Mouse (Mus musculus) midbrain, embryonic 13.5 days (tissue): ENCODE results near the gene Lsg1. TPM values are rescaled to one million over a fixed set of nuclear protein-coding genes. Genes with fewer than 3 reads are reported as not detected.

Experiments
- ATAC-seq: fragments of 200-750 bp; cut with Nextera tagmentation; 2 replicates; pipeline ENCODE4 v1.8.0; 2017; ENCODE audit warnings: mild to moderate bottlenecking, moderate TSS enrichment, moderate library complexity
- H3K27ac ChIP-seq: fragments of 300-500 bp; sonication (generic); 2 replicates; pipeline ENCODE4 v1.5.1; 2015; ENCODE audit warnings: inconsistent platforms, mild to moderate bottlenecking, moderate library complexity
- H3K27me3 ChIP-seq: fragments of 300-500 bp; sonication (generic); 2 replicates; pipeline ENCODE4 v1.6.1; 2015; ENCODE audit warnings: mild to moderate bottlenecking, inconsistent platforms
- H3K36me3 ChIP-seq: fragments of 300-500 bp; sonication (generic); 2 replicates; pipeline ENCODE4 v1.6.1; 2015; ENCODE audit warnings: mild to moderate bottlenecking, inconsistent platforms
- H3K4me1 ChIP-seq: fragments of 300-500 bp; sonication (generic); replicated peaks from 2 replicates; pipeline ENCODE4 v1.6.1; 2015; ENCODE audit warnings: inconsistent platforms
- H3K4me2 ChIP-seq: fragments of 300-500 bp; sonication (generic); replicated peaks from 2 replicates; pipeline ENCODE4 v1.6.1; 2015; ENCODE audit warnings: moderate library complexity, mild to moderate bottlenecking, inconsistent platforms
- H3K4me3 ChIP-seq: fragments of 300-500 bp; sonication (generic); replicated peaks from 2 replicates; pipeline ENCODE4 v1.5.1; 2015; ENCODE audit warnings: mild to moderate bottlenecking, inconsistent platforms
- H3K9ac ChIP-seq: fragments of 300-500 bp; sonication (generic); replicated peaks from 2 replicates; pipeline ENCODE4 v1.6.1; 2015; ENCODE audit warnings: mild to moderate bottlenecking, inconsistent platforms
- H3K9me3 ChIP-seq: fragments of 300-500 bp; sonication (generic); 2 replicates; pipeline ENCODE4 v1.6.1; 2016; ENCODE audit warnings: mild to moderate bottlenecking, inconsistent platforms
- WGBS: fragments of 180-500 bp; shearing (Covaris S2); methylation state at CpG from one replicate; pipeline ENCODE4 v1.1.7; 2015; 5-methylcytosine and 5-hydroxymethylcytosine counted together
- polyA plus RNA-seq: library from polyadenylated mRNA; unstranded; fragments of >200 nt; fragmentation: Nextera tagmentation; extraction: Ambion mirVana; gene quantifications from 2 replicates; pipeline ENCODE4 v1.2.1, GENCODE M21; 2015

Lsg1 gene
- polyA plus RNA-seq, 1 experiment from 2014 or later, result 59.1 TPM

DNA sequence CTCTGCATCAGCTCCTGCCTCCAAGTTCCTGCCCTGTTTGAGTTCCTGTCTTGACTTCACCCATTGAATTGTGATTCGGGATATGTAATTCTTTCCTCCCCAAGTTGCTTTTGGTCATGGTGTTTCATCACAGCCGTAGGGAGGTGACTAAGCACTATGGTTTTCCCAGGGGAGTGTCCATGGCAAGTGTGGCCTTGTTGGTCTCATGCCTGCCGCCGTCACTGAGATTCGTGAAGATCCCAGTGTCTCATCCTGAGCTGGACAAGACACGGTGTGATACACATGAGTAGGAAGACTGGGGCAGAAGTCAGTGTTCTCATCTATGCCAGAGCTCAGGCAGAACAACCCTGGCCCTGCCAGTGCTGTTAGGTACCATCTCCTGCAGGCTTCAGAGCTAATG, 62.9 kb downstream of the Lsg1 start:
- Histone ChIP-seq H3K27me3 (no peaks in the 10 kb centered on the region), H3K36me3 (peaks cover 70% of the 10 kb centered on the region), H3K4me3 (no peak overlapping the region), H3K4me2 (no peak overlapping the region), H3K27ac (no peak overlapping the region), H3K9me3 (no peaks in the 10 kb centered on the region), H3K4me1 (no peaks in the 10 kb centered on the region), H3K9ac (no peak overlapping the region)
- no peak for ATAC-seq
- WGBS, result 94% methylated on average over 6 of the region's 6 CpGs

DNA sequence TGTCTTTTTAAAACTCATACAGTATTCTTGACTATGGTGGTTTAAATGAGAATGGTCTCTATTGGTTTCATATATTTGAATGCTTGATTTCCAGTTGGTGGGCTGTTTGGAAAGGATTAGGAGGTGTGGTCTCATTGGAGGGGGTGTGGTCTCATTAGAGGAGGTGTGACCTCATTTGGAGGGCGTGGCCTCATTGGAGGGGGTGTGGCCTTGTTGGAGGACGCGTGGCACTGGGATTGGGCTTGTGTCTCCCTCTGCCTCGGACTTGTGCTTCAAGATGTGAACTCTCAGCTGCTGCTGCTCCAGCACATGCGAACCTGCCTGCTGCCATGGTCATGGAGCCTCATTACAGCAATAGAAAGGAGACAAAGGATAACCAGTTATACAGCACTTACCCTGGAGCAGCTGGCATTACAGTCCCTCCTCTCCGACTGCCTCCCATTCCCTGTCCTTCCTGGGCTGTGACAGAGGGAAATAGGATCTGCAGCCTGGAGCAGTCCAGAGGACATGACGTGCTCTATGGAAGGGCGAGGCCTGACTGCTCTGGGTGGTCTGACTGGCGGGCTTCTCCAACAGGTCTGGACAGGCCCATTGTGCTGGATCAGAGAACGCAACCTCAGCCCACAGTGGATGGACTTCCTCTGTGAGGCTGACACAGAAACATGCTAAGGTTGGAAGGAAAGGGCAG, 65.0 kb downstream of the Lsg1 start:
- H3K9me3 ChIP-seq, result no peaks in the 10 kb centered on the region
- H3K4me2 ChIP-seq, result no peak overlapping the region
- WGBS, result 67% methylated on average over 10 of the region's 10 CpGs
- no peaks in the 10 kb centered on the region for H3K4me1 ChIP-seq
- no peaks in the 10 kb centered on the region for H3K27me3 ChIP-seq
- no peak overlapping the region for H3K27ac ChIP-seq
- peaks cover 62% of the 10 kb centered on the region for H3K36me3 ChIP-seq
- H3K4me3 ChIP-seq, result no peak overlapping the region
- H3K9ac ChIP-seq, result no peak overlapping the region
- peak; percentile 60; the same call in 1 of the 2 replicates for ATAC-seq

DNA sequence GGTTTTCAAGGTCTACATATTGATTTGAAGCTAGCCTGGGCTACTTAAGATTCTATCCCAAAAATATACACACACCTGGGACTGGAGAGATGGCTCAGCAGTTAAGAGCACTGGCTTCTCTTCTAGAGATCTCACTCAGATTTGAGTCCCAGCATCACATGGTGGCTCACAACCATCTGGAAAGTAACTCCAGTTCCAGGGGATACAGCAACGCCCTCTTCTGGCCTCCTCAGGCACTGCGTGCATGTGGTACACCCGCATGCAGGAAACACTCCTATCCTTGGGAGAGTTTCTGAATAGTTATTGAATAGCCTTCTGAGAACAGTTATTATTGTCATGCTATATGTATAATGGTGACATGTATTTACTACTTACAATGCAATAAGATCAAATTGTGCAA, 66.2 kb downstream of the Lsg1 start:
- Histone ChIP-seq H3K9me3 (no peaks in the 10 kb centered on the region), H3K4me3 (no peak overlapping the region), H3K27ac (no peak overlapping the region), H3K9ac (no peak overlapping the region), H3K4me2 (no peak overlapping the region), H3K27me3 (no peaks in the 10 kb centered on the region), H3K36me3 (peaks cover 58% of the 10 kb centered on the region), H3K4me1 (no peaks in the 10 kb centered on the region)
- ATAC-seq, result no peak
- 60% methylated on average over 3 of the region's 3 CpGs for WGBS

DNA sequence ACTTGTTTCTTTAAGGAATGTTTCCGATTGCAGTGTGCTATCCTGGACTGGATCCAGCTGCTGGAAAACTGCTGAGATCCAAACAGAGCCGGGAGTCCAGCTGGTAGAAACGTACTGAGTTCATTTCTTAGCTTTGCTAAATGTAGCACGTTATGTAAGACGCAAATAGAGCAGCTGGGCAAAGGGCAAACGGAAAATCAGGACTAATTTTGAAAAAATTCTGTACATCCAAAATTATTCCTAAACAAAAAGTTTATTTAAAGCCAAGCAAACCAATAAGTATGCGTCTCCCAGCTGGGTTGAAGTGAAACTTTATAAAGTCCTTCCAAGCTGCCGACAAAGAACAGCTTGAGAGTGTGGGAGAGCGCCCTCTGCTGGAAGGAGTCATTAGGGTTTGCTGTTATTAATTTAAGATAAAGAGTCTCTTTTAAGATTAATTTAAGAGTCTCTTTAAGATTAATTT, 67.0 kb downstream of the Lsg1 start:
- H3K27me3 ChIP-seq, result no peaks in the 10 kb centered on the region
- H3K4me1 ChIP-seq, result no peaks in the 10 kb centered on the region
- H3K9ac ChIP-seq, result no peak overlapping the region
- 0 out of 2 replicates have a peak overlapping the region, but pooled peaks have one; percentile 9 for H3K4me2 ChIP-seq
- ATAC-seq, result no peak
- peaks cover 60% of the 10 kb centered on the region for H3K36me3 ChIP-seq
- no peaks in the 10 kb centered on the region for H3K9me3 ChIP-seq
- H3K4me3 ChIP-seq, result no peak overlapping the region
- WGBS, result 35% methylated on average over 9 of the region's 9 CpGs
- H3K27ac ChIP-seq, result no peak overlapping the region

DNA sequence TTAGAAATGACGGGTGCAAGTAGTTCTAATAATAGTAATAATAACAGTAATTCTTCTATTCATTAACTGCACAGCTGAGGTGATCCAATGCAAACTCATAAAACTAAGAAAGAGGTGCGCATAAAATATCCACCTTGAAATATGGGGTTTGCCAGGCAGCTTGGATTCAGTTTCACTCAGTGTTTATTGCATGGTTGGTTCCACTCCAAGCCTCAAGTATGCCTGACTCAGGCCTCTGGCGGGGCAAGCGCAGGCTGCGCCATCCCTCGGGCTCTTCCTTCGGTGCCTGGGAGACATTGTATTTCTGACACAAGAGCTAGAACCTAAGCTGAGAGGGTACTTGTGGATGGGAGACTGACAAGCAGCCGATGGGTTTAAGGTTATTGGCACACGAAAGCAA, 68.8 kb downstream of the Lsg1 start:
- Histone ChIP-seq H3K9ac (no peak overlapping the region), H3K27me3 (no peaks in the 10 kb centered on the region), H3K4me3 (no peak overlapping the region), H3K4me1 (0 out of 2 replicates have a peak, but pooled peaks cover 1% of the 10 kb centered on the region), H3K4me2 (no peak overlapping the region), H3K9me3 (no peaks in the 10 kb centered on the region), H3K27ac (no peak overlapping the region), H3K36me3 (peaks cover 58% of the 10 kb centered on the region)
- ATAC-seq, result no peak
- 85% methylated on average over 9 of the region's 9 CpGs for WGBS

DNA sequence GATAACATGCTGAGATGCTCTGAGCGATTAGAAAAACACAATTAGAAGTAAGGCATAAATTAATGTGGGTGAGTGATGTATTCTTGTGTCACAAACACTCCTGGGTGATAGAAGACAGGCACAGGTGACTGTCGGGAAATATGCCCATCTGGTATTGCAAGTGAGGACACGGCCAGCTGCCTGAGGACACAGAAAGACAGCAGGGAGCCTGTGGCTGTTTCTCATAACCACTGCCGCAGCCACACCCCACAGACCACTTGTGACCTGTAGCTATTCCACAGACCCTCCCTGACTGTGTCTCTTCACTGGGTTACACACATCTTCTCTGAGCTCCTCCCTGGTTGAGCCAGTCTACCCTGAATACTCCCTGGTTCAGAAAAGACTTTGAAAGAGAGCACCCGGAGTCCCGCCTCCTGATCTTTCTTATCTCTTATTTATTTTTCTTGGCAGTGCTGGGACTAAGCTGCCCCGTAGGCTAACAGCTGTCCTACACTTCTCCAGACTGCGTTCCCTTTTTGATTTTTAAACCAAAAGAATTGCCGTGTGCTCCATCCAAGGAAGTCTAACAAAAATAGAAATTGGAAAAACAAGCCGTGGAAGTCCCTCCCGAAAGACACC, 69.6 kb downstream of the Lsg1 start:
- H3K27me3 ChIP-seq, result no peaks in the 10 kb centered on the region
- no peak overlapping the region for H3K4me3 ChIP-seq
- 0 out of 2 replicates have a peak, but pooled peaks cover 5% of the 10 kb centered on the region for H3K4me1 ChIP-seq
- no peak overlapping the region for H3K4me2 ChIP-seq
- no peaks in the 10 kb centered on the region for H3K9me3 ChIP-seq
- H3K27ac ChIP-seq, result no peak overlapping the region
- H3K9ac ChIP-seq, result no peak overlapping the region
- H3K36me3 ChIP-seq, result peaks cover 54% of the 10 kb centered on the region
- WGBS, result 75% methylated on average over 11 of the region's 11 CpGs
- ATAC-seq, result no peak

DNA sequence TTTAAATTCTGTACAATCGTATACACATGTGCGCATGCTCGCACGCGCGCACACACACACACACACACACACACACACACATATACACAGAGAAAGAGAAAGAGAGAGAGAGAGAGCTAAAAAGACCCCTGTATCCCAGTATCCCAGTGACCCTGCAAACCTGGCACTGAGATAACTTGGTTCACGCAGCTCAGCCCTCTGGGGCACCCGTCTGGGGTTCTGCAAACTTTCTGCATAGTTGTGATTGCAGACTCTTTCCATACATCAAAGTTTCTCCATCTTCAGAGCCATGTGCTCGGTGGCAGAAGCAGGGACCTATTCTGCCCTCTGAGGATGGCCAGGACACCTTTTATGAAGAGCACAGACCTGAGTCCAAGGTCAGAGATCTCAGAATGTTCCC, 70.4 kb downstream of the Lsg1 start:
- no peak overlapping the region for H3K27ac ChIP-seq
- no peak for ATAC-seq
- H3K36me3 ChIP-seq, result peaks cover 46% of the 10 kb centered on the region
- no peak overlapping the region for H3K9ac ChIP-seq
- no peak overlapping the region for H3K4me2 ChIP-seq
- H3K27me3 ChIP-seq, result no peaks in the 10 kb centered on the region
- WGBS, result 95% methylated on average over 9 of the region's 9 CpGs
- peaks cover 12% of the 10 kb centered on the region; the same call in 1 of the 2 replicates for H3K4me1 ChIP-seq
- no peak overlapping the region for H3K4me3 ChIP-seq
- no peaks in the 10 kb centered on the region for H3K9me3 ChIP-seq

DNA sequence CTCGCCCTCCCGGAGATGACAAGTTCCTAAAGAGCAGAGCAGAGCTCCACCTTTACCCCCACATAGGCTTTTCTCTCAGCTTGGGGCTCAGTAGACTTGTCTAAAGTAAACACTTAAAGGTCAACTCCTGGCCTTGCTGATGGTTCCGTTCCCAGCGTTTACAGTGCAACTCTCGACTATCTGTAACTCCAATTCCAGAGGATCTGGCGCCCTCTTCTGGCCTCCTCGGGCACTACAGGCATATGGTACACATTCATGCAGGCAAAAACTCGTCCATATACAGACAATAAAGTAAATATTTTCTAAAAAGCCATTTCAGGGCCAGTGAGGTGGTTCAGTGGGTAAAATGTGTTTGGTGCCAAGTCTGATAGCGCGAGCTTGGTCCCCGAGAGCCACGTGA, 72.0 kb downstream of the Lsg1 start:
- ATAC-seq, result no peak
- Histone ChIP-seq H3K4me2 (no peak overlapping the region), H3K27ac (no peak overlapping the region), H3K36me3 (peaks cover 46% of the 10 kb centered on the region), H3K4me1 (peaks cover 22% of the 10 kb centered on the region), H3K27me3 (no peaks in the 10 kb centered on the region), H3K4me3 (no peak overlapping the region), H3K9me3 (no peaks in the 10 kb centered on the region), H3K9ac (no peak overlapping the region)
- 64% methylated on average over 12 of the region's 12 CpGs for WGBS

DNA sequence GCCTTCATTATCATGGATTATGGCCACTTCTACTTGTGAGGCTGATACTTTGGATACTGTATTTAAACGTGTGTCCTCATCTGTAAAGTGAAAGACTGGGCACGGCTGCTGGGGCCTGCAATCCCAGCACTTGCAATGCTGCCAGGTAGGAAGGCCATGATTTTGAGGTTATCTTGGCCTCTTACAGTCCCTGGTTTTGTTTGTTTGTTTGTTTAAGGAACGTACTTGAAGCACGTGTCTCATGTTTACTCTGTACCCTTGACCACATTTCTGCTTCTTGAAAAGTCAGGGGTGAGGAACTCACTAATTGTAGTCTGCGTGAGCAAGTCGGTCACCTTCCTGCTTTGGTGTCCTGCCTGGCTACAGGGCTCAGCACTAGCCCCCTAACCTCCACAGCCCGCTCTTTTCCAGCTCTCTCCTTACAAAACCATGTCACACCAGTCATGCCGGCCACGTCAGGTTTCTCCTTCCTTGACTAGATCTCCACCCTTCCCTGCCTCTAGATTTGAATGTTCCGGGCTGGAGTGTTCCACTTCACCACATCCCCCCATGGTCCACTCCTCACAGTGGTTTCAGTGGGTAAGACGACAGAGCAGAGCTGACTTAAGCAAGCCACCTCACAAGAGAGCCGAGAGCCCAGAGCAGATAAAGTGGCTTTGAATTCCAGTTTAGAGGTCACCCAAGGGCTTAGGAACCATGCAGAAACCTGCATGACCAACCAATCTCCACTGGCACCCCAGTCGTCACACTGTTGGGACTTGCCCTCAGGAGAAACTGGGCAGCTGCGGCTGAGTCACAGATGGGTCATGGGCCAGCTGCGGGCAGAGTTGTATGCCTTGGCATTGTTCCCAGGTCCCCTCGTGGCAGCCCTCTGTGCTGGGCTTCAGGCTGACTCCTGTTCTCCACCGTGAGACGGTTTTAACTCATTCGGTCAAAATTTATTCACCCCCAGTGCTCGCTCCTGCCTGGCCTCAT, 74.1 kb downstream of the Lsg1 start:
- Histone ChIP-seq H3K4me1 (peaks cover 29% of the 10 kb centered on the region), H3K4me2 (no peak overlapping the region), H3K4me3 (no peak overlapping the region), H3K27me3 (no peaks in the 10 kb centered on the region), H3K36me3 (peaks cover 41% of the 10 kb centered on the region), H3K27ac (no peak overlapping the region), H3K9me3 (no peaks in the 10 kb centered on the region), H3K9ac (no peak overlapping the region)
- no peak for ATAC-seq
- WGBS, result 77% methylated on average over 20 of the region's 20 CpGs

DNA sequence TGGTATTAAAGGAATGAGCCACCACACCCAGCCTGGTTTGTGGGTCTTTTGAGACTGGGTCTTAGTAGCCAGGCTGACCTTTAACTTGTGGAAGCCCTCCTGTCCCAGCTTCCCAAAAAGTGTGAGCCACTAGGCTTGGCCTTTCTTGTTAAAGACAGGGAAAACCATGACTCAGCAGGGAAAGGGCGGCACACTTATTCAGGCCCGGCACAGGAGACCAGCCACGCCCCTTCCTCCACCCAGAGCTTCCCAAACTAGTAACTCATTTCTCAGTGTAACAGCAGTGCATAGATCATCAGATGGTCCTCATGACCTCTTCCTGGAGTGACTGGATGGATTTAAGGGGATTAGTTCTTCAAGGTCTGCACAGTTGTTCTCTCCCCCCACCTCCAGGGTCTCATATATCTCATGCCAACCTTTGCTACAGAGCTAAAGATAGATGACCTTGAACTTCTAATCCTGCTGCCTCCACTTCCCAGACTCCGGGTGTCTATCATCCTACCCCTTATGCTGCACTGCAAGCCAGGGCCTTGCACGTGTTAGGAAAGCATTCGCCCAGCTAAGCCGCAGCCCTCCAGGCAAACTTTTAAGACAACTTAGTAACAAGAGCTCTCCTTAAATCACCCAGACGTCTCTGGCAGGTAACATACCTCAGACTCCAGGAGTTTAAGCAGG, 74.9 kb downstream of the Lsg1 start:
- no peak for ATAC-seq
- Histone ChIP-seq H3K27me3 (no peaks in the 10 kb centered on the region), H3K27ac (no peak overlapping the region), H3K4me1 (peaks cover 29% of the 10 kb centered on the region), H3K9me3 (no peaks in the 10 kb centered on the region), H3K36me3 (peaks cover 37% of the 10 kb centered on the region), H3K9ac (no peak overlapping the region), H3K4me2 (no peak overlapping the region), H3K4me3 (no peak overlapping the region)
- 55% methylated on average over 8 of the region's 8 CpGs for WGBS

DNA sequence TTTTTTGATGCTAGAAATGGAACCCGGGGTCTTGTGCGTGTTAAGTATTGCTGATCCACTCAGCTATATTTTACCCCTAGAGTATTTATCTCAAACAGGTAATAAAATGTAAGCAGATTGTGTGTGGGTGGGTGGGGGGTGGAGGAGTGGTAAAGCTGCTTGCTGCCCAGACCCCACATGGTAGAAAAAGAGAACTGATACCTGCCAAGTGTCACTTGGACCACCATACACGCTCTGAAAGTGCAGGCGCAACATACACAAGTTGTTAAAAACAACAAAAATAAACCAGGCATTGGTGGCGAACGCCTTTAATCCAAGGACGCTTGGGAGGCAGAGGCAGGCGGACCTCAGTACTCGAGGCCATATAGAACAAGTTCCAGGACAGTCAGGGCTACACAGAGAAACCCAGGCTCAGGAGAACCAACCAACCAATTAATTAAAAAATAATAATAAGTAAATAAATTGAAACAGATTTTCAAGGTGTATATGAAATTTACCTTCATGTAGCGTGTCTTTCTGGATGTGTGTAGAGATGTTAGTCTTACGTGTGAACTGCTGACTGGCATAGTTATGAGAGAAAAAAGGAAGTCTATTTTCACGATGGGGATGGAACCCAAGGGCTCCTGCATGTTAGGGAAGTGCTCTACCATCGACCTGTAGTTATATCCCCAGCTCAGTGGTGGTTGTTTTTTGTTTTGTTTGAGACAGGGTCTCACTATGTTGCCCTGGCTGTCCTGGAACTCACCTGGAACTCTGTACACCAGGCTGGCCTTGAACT, 75.6 kb downstream of the Lsg1 start:
- Histone ChIP-seq H3K4me1 (peaks cover 29% of the 10 kb centered on the region), H3K27me3 (no peaks in the 10 kb centered on the region), H3K4me2 (peak overlapping the region; percentile 63), H3K4me3 (peak overlapping the region; percentile 69), H3K36me3 (peaks cover 30% of the 10 kb centered on the region), H3K27ac (0 out of 2 replicates have a peak overlapping the region, but pooled peaks have one; percentile 95), H3K9me3 (no peaks in the 10 kb centered on the region), H3K9ac (peak overlapping the region; percentile 83)
- no peak for ATAC-seq
- WGBS, result 81% methylated on average over 13 of the region's 13 CpGs
